Mouse (Mus musculus) stomach, postnatal 0 days (tissue): Measurements from ENCODE around the gene 4833420G17Rik.

Experiments used
- CTCF ChIP-seq: IDR thresholded peaks from 2 replicates; pipeline ENCODE4 v1.5.1; 2016; ENCODE audit warnings: antibody characterized with exemption, low read depth, mild to moderate bottlenecking, moderate library complexity
- EP300 ChIP-seq: optimal IDR thresholded peaks from 2 replicates; pipeline ENCODE3; 2016; ENCODE audit warnings: antibody characterized with exemption

DNA sequence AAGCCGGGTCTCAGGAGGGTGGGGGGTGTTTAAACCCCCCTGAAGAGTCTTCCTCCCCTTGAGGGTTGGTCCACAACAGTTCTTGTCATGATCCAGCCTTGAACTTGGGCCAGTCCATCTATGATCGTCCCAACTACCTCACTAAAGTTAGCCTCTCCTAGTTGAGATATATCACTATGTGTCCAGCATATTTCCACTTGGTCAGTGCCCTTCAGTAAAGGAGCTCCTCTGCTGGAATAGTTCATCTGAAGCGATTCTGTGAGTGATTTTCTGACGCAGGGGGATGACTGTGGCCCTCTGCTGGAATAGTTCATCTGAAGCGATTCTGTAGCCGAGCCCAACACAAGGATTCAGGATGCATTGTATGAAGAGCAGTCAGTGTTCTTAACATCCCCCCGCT, 24.8 kb downstream of the 4833420G17Rik start:
- TF ChIP-seq CTCF (no peak), EP300 (no peak)
